Mouse (Mus musculus): ENCODE results near the gene Tmc1. TPM values are rescaled to one million over a fixed set of nuclear protein-coding genes. Genes with fewer than 3 reads are reported as not detected.

Tmc1 gene
- polyA plus RNA-seq, 1 experiment from 2014 or later = 0.10 TPM

DNA sequence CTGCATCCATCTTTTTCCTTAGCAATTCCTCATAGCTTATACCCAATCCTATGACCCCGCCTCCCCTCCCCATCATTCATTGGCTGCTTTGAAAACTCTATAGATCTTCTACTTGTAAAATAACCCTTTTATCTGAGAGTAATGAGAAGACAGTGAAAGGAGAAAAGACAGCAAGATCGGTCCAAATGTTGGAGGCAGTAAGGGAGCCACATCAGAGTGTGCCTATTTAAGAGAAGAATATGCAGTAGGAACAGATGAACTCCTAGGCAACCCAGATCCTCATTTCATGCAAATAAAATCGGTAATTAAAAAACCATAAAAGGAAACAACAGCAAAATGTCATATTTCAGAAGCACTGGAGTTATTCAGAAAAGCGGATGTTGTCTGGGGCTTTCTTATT lies 35.8 kb downstream of the Tmc1 start:
- H3K27ac ChIP-seq (ENCODE audit: low read depth, low read length) = no peak overlapping the region
- H3K9me3 ChIP-seq (ENCODE audit: control insufficient read depth, low read length) = no peaks in the 10 kb centered on the region
- no peak overlapping the region for H3K4me3 ChIP-seq (ENCODE audit: low read length)
- 83% methylated on average over 4 of the region's 4 CpGs for WGBS
- no peaks in the 10 kb centered on the region for H3K36me3 ChIP-seq (ENCODE audit: control insufficient read depth, insufficient read depth, low read length)
- H3K27me3 ChIP-seq (replicated peaks; ENCODE audit: control insufficient read depth, insufficient read depth, low read length) = no peaks in the 10 kb centered on the region
- H3K9ac ChIP-seq (ENCODE audit: low read depth, low read length) = no peak overlapping the region
- H3K4me1 ChIP-seq (ENCODE audit: control insufficient read depth, insufficient read depth, low read depth, low read length) = no peaks in the 10 kb centered on the region; the same call in 1 of the 2 replicates
- no peak for ATAC-seq
- no peak overlapping the region for H3K4me2 ChIP-seq (ENCODE audit: low read length)

DNA sequence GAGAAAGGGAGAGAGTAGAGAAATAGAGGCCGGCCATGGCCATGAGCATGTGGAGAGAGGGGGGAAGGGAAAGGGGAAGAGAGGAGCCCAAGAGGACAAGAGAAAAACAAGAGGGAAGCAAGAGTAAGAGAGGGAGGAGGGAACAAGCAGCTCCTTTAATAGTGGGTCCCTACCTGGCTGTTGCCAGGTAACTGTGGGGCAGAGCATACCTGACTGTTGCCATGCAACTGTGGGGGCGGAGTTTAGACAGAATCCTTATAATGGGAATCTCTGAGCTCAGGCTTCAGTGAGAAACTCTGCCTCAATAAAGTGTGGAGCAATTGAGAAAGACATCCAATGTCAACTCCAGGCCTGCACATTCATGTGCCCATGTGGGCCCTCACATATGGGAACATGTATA lies 38.9 kb downstream of the Tmc1 start:
- no peak overlapping the region for H3K9ac ChIP-seq (ENCODE audit: low read depth, low read length)
- no peaks in the 10 kb centered on the region for H3K9me3 ChIP-seq (ENCODE audit: control insufficient read depth, low read length)
- WGBS = 85% methylated on average over 2 of the region's 2 CpGs
- H3K27ac ChIP-seq (ENCODE audit: low read depth, low read length) = no peak overlapping the region
- no peak for ATAC-seq
- no peaks in the 10 kb centered on the region for H3K27me3 ChIP-seq (replicated peaks; ENCODE audit: control insufficient read depth, insufficient read depth, low read length)
- no peaks in the 10 kb centered on the region for H3K4me1 ChIP-seq (ENCODE audit: control insufficient read depth, insufficient read depth, low read depth, low read length)
- no peak overlapping the region for H3K4me3 ChIP-seq (ENCODE audit: low read length)
- no peaks in the 10 kb centered on the region for H3K36me3 ChIP-seq (ENCODE audit: control insufficient read depth, insufficient read depth, low read length)
- H3K4me2 ChIP-seq (ENCODE audit: low read length) = no peak overlapping the region

DNA sequence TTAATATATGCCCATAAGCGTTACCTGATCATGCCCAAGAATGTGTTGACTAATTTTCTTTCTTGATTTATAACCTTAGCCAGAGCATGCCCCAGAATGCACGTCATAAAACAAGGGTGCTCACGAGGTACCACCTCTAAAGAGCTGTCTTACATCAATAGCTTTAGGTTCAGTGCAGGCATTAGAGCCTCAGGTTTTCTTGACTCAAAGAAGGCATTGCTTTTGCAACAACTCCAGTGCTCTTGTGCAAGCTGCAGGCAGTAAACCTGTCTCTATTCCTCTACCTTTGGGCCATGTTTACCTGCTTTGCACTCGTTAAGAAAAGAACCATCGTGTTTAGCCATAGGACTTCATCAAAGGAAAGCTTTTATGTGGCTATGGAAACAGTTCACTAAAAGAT lies 43.6 kb downstream of the Tmc1 start:
- Histone ChIP-seq H3K4me1 (ENCODE audit: control insufficient read depth, insufficient read depth, low read depth, low read length) (no peaks in the 10 kb centered on the region), H3K4me3 (ENCODE audit: low read length) (no peak overlapping the region), H3K9me3 (ENCODE audit: control insufficient read depth, low read length) (no peaks in the 10 kb centered on the region), H3K36me3 (ENCODE audit: control insufficient read depth, insufficient read depth, low read length) (no peaks in the 10 kb centered on the region), H3K4me2 (ENCODE audit: low read length) (no peak overlapping the region), H3K27ac (ENCODE audit: low read depth, low read length) (no peak overlapping the region), H3K9ac (ENCODE audit: low read depth, low read length) (no peak overlapping the region), H3K27me3 (replicated peaks; ENCODE audit: control insufficient read depth, insufficient read depth, low read length) (no peaks in the 10 kb centered on the region)
- WGBS = 78% methylated on average over 5 of the region's 5 CpGs
- no peak for ATAC-seq

DNA sequence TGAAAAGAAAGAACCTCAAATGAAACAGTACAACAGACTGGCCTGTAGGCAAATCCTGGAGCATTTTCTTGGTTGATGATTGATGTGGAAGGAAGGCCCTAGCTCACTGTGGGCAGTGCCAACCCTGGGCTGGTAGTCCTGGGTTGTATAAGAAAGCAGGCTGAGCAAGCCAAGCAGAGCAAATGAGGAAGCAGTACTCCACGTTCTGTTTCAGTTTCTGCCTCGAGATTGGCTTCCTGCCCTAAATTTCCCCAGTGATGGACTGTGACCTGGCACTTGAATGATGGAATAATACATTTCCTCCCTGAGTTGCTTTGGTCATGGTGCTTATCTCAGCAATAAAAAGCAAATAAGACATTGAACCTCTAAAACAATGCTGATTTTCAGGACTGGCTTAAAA lies 72.8 kb downstream of the Tmc1 start:
- Histone ChIP-seq H3K9ac (ENCODE audit: low read depth, low read length) (no peak overlapping the region), H3K27ac (ENCODE audit: low read depth, low read length) (no peak overlapping the region), H3K4me1 (ENCODE audit: control insufficient read depth, insufficient read depth, low read depth, low read length) (no peaks in the 10 kb centered on the region), H3K36me3 (ENCODE audit: control insufficient read depth, insufficient read depth, low read length) (no peaks in the 10 kb centered on the region), H3K4me2 (ENCODE audit: low read length) (no peak overlapping the region), H3K4me3 (ENCODE audit: low read length) (no peak overlapping the region), H3K27me3 (replicated peaks; ENCODE audit: control insufficient read depth, insufficient read depth, low read length) (no peaks in the 10 kb centered on the region), H3K9me3 (ENCODE audit: control insufficient read depth, low read length) (no peaks in the 10 kb centered on the region)
- 55% methylated on average over 2 of the region's 2 CpGs for WGBS
- no peak for ATAC-seq

DNA sequence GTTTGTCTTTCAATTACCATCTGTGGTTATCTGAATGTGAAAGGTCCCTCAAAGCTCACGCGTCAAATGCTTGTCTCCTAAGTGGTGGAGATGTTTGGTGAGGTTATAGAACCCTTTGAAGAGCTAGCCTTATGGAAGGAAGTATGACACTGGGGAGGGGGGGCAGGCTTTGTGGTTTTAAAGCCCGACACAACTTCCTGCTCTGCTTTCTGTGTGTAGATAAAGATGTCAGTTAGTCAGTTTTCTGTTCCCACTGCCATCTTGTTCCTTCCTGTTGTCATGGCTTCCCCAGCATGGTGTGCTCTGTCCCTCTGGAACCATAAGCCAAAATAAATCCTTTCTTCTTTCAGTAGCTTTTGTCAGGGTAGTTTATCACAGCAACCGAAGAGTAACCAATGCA lies 78.1 kb downstream of the Tmc1 start:
- Histone ChIP-seq H3K9me3 (ENCODE audit: control insufficient read depth, low read length) (no peaks in the 10 kb centered on the region; the same call in 1 of the 2 replicates), H3K4me3 (ENCODE audit: low read length) (no peak overlapping the region), H3K36me3 (ENCODE audit: control insufficient read depth, insufficient read depth, low read length) (no peaks in the 10 kb centered on the region), H3K9ac (ENCODE audit: low read depth, low read length) (no peak overlapping the region), H3K4me2 (ENCODE audit: low read length) (no peak overlapping the region), H3K4me1 (ENCODE audit: control insufficient read depth, insufficient read depth, low read depth, low read length) (no peaks in the 10 kb centered on the region), H3K27ac (ENCODE audit: low read depth, low read length) (no peak overlapping the region), H3K27me3 (replicated peaks; ENCODE audit: control insufficient read depth, insufficient read depth, low read length) (no peaks in the 10 kb centered on the region)
- no peak for ATAC-seq
- WGBS = 73% methylated on average over 4 of the region's 4 CpGs

DNA sequence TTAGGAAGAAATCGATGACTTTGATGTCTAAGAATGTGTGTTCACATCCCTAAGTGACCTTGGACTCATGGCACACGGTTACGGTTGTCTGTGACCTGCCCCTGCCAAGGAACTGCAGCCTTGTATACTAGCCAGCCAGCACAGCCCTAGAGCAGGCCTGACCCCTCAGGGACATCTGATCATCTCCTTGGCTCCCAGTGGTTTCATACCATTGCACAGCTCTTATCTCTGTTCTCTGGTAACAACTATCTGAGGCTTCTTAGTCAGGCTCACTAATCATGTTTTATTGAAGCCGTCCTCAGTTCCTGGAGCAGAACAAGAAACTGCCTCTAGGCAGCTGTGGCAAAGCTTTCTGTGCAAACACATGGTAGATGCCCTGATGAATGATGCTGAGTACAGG lies 92.2 kb downstream of the Tmc1 start:
- H3K9ac ChIP-seq (ENCODE audit: low read depth, low read length) = no peak overlapping the region
- no peaks in the 10 kb centered on the region for H3K9me3 ChIP-seq (ENCODE audit: control insufficient read depth, low read length)
- H3K36me3 ChIP-seq (ENCODE audit: control insufficient read depth, insufficient read depth, low read length) = no peaks in the 10 kb centered on the region
- no peaks in the 10 kb centered on the region for H3K27me3 ChIP-seq (replicated peaks; ENCODE audit: control insufficient read depth, insufficient read depth, low read length)
- WGBS = 85% methylated on average over 4 of the region's 4 CpGs
- H3K4me3 ChIP-seq (ENCODE audit: low read length) = no peak overlapping the region
- H3K27ac ChIP-seq (ENCODE audit: low read depth, low read length) = no peak overlapping the region
- H3K4me1 ChIP-seq (ENCODE audit: control insufficient read depth, insufficient read depth, low read depth, low read length) = no peaks in the 10 kb centered on the region
- no peak overlapping the region for H3K4me2 ChIP-seq (ENCODE audit: low read length)
- no peak for ATAC-seq

DNA sequence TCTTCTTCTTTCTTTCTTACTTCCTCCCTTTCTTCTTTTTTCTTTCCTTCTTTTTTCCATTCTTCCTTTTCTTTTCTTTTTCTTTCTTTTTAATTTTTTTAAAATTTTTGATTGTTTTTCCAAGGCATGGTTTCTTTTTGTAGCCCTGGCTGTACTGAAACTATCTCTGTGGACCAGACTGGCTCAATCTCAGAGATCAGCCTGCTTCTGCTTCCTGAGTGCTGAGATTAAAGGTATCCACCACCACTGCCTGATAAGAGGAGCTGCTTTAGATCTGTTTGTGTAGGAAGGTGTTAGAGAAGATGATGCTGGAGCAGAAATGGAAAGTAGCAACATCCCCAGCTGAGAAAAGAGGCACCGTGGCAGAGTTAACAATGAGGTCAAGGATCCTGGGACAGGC lies 93.7 kb downstream of the Tmc1 start:
- Histone ChIP-seq H3K9ac (ENCODE audit: low read depth, low read length) (no peak overlapping the region), H3K4me1 (ENCODE audit: control insufficient read depth, insufficient read depth, low read depth, low read length) (no peaks in the 10 kb centered on the region), H3K4me2 (ENCODE audit: low read length) (no peak overlapping the region), H3K4me3 (ENCODE audit: low read length) (no peak overlapping the region), H3K27me3 (replicated peaks; ENCODE audit: control insufficient read depth, insufficient read depth, low read length) (no peaks in the 10 kb centered on the region), H3K36me3 (ENCODE audit: control insufficient read depth, insufficient read depth, low read length) (no peaks in the 10 kb centered on the region), H3K9me3 (ENCODE audit: control insufficient read depth, low read length) (no peaks in the 10 kb centered on the region), H3K27ac (ENCODE audit: low read depth, low read length) (no peak overlapping the region)
- 82% methylated on average over 1 of the region's 1 CpGs for WGBS
- no peak for ATAC-seq

DNA sequence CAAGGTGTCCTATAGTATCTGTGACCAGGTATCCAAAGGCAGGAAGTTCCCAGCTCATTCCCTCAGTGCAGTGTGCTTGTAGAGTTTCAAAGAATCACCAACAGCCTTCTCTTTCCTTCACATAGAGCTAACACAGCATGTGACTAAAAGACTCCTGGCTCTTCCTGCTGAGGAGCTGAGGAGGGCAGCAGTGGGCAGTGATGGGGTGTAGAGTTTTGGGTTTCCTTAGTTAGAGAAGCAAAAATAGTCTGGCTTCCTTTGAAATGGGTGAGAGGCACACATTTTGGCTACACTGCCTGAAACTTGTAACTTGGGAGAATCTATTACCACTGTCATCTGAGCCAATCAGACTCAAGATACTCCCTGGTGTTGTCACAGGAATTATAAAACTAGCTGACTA lies 96.2 kb downstream of the Tmc1 start:
- Histone ChIP-seq H3K4me2 (ENCODE audit: low read length) (no peak overlapping the region), H3K9ac (ENCODE audit: low read depth, low read length) (no peak overlapping the region), H3K36me3 (ENCODE audit: control insufficient read depth, insufficient read depth, low read length) (no peaks in the 10 kb centered on the region), H3K27me3 (replicated peaks; ENCODE audit: control insufficient read depth, insufficient read depth, low read length) (no peaks in the 10 kb centered on the region), H3K27ac (ENCODE audit: low read depth, low read length) (no peak overlapping the region), H3K9me3 (ENCODE audit: control insufficient read depth, low read length) (no peaks in the 10 kb centered on the region), H3K4me1 (ENCODE audit: control insufficient read depth, insufficient read depth, low read depth, low read length) (no peaks in the 10 kb centered on the region), H3K4me3 (ENCODE audit: low read length) (no peak overlapping the region)
- no peak for ATAC-seq

DNA sequence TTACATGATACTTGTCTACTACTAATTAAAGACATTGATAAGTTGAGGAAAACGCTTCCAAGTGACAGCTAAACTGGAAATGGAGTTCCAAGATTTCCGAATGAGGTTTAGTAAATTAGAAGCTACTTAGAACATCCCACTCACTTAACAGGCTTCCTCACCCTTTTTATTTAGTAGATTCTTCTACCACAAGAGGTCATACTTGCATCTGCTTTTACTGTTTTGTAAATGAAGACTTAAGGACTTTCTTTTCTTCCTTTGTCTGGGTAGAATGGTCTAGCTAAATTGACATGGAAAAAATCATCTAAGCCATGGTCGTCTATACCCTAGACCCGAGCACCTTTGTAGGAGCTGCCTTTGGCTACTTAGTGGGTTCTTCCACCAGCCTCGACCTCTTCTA lies 105.1 kb downstream of the Tmc1 start:
- no peaks in the 10 kb centered on the region for H3K4me1 ChIP-seq (ENCODE audit: control insufficient read depth, insufficient read depth, low read depth, low read length)
- ATAC-seq = no peak
- H3K36me3 ChIP-seq (ENCODE audit: control insufficient read depth, insufficient read depth, low read length) = no peaks in the 10 kb centered on the region
- H3K9me3 ChIP-seq (ENCODE audit: control insufficient read depth, low read length) = no peaks in the 10 kb centered on the region
- H3K9ac ChIP-seq (ENCODE audit: low read depth, low read length) = no peak overlapping the region
- 74% methylated on average over 5 of the region's 5 CpGs for WGBS
- no peak overlapping the region for H3K4me2 ChIP-seq (ENCODE audit: low read length)
- no peak overlapping the region for H3K27ac ChIP-seq (ENCODE audit: low read depth, low read length)
- H3K4me3 ChIP-seq (ENCODE audit: low read length) = no peak overlapping the region
- H3K27me3 ChIP-seq (replicated peaks; ENCODE audit: control insufficient read depth, insufficient read depth, low read length) = no peaks in the 10 kb centered on the region

DNA sequence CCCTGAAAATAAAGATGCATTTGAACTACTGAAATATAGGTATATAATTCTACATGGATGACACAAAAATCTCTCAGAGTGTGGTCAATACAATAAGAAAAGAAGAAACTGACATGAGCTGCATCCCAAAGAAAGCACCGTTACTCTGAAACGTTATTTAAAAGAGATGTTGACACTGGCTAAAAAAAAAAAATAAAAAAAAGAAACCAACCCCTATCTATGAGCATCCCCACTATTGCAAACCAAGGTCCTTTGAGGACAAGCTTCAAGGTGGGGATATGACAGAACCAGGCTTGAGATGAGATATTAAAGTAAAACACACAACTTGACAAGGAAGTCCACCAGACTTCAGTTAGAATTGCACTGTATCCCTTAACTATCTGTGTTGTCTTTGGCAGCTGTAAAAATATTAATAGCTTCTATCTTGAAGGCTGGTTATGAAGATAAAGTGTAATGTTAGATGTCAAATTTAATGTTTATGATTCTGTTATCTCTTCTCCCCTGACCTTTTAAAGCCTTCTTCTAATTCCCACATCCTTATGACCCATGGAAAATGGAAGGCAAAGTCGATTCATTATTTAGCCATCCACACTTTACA lies 106.4 kb downstream of the Tmc1 start:
- Histone ChIP-seq H3K27me3 (replicated peaks; ENCODE audit: control insufficient read depth, insufficient read depth, low read length) (no peaks in the 10 kb centered on the region), H3K9me3 (ENCODE audit: control insufficient read depth, low read length) (no peaks in the 10 kb centered on the region), H3K4me3 (ENCODE audit: low read length) (no peak overlapping the region), H3K9ac (ENCODE audit: low read depth, low read length) (no peak overlapping the region), H3K4me1 (ENCODE audit: control insufficient read depth, insufficient read depth, low read depth, low read length) (no peaks in the 10 kb centered on the region), H3K4me2 (ENCODE audit: low read length) (no peak overlapping the region), H3K36me3 (ENCODE audit: control insufficient read depth, insufficient read depth, low read length) (no peaks in the 10 kb centered on the region), H3K27ac (ENCODE audit: low read depth, low read length) (no peak overlapping the region)
- WGBS = 87% methylated on average over 3 of the region's 3 CpGs
- no peak for ATAC-seq

Data from hindbrain, embryonic 16.5 days (tissue).